Mouse (Mus musculus): Measurements from ENCODE around the gene Cgas. TPM values are rescaled to one million over a fixed set of nuclear protein-coding genes. Genes with fewer than 3 reads are reported as not detected.

Cgas gene
- total RNA-seq, 2 experiments from 2014 or later = 0.66 to 0.83 TPM

DNA sequence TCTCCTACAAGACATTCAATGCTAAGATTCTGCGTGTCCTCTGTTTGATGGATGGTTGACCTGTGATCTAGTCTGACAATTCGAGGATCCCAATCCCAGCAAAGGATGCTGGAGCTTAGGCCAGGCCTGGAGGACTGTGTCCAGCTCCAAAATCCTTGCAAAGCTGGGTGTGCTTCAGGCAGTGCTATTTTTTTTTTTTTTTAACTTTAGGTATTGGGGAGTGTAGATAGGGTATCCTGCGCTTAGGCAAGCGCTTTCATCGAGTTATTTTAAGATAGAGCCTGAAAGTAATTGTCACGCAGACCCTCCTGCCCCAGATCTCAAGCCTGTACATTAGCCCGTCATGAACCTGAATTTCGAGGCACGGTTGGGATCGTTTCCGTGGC, 47.8 kb downstream of the Cgas start:
- intact Hi-C loops (cut with DNase I) = no loop called here
- DNase-seq (ENCODE audit: extremely low spot score in 1 of 2, low spot score in 2 of 2) = no peak

GRCm38 (mm10) chr9:78394602-78395001, 48.4 kb downstream of the Cgas start:
- DNase-seq (ENCODE audit: extremely low spot score in 1 of 2, low spot score in 2 of 2) = no peak
- intact Hi-C loops (cut with DNase I) = no loop called here

- intact Hi-C loops (cut with DNase I) = no loop called here
- no peak for DNase-seq (ENCODE audit: extremely low spot score in 1 of 2, low spot score in 2 of 2)
Measured at GRCm38 (mm10) chr9:78393741-78394140, 49.3 kb downstream of the Cgas start.

DNA sequence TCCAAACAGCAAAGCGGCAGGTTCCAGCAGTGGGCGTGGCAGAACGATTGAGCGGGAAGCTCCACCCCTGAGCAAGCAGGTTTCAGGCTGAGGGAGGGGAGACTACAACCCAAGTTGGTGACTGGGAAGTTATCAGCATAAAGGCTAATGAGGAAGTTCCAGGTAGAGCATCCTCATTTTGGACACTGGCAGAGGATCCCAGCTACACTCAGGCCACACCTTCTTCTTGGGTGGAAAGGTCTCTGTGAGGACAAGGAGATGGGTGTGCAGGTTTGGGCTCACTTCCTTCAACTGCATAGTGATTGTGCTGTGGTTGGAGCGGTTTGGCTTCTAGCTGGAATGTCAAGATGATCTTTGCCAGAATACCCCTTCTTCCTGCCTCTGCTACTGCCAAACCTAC, 53.1 kb downstream of the Cgas start:
- DNase-seq (ENCODE audit: extremely low spot score in 1 of 2, low spot score in 2 of 2) = no peak
- intact Hi-C loops (cut with DNase I) = no loop called here

- intact Hi-C loops (cut with DNase I) = no loop called here
- DNase-seq (ENCODE audit: extremely low spot score in 1 of 2, low spot score in 2 of 2) = no peak
Measured at GRCm38 (mm10) chr9:78386947-78387346, 56.1 kb downstream of the Cgas start.

DNA sequence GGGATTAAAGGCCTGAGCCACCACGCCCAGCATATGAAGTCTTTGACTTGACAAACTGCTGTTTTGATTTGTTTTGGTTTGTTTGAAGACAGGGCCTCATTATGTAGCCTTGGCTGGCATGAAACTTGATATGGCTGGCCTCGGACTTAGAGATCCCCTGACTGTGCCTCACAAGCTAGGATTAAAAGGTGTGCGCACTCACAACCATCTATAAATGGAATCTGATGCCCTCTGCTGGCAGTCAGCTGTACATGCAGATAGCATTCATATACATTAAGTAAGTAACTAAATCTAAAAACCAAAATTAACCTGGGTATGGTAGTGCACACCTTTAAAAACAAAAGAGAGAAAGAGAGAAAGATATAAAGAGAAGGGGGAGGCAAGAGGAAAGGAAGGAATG, 57.1 kb downstream of the Cgas start:
- intact Hi-C loops (cut with DNase I) = no loop called here
- no peak for DNase-seq (ENCODE audit: extremely low spot score in 1 of 2, low spot score in 2 of 2)

Small RNA genes within 50 kb of the gene (microRNA-seq; reads per million reads assigned to microRNA genes)
- not detected for gene Gm26377

Other genes starting within 250 kb of the Cgas start
- not detected for gene Gsta1, start 212.6 kb downstream of the Cgas start, total RNA-seq (2021)
- not detected for gene Gm3776, start 186.1 kb downstream of the Cgas start, total RNA-seq (2021)
- not detected for gene Gm10639, start 153.3 kb downstream of the Cgas start, total RNA-seq (2021)
- not detected for gene Omt2a, start 128.4 kb downstream of the Cgas start, total RNA-seq (2021)
- not detected for gene Omt2b, start 115.6 kb downstream of the Cgas start, total RNA-seq (2021)
- gene Gsta2, start 87.4 kb downstream of the Cgas start, total RNA-seq (2021) = not detected
- 1 to 10 TPM in 1 of 2 experiments, under 1 TPM in 1; 0.60 to 1.3 TPM for gene Dppa5a, start 75.1 kb downstream of the Cgas start, total RNA-seq (2021)
- gene Ooep, start 64.5 kb downstream of the Cgas start, total RNA-seq (2021) = under 1 TPM; 0.30 to 0.32 TPM
- gene Ddx43, start 47.5 kb downstream of the Cgas start, total RNA-seq (2021) = not detected
- gene Mto1, start 5.0 kb upstream of the Cgas start, total RNA-seq (2021) = 10 to 100 TPM; 21.1 to 21.2 TPM
- gene Gm17324, start 5.5 kb upstream of the Cgas start, total RNA-seq (2021) = 1 to 10 TPM in 1 of 2 experiments, under 1 TPM in 1; 0.88 to 1.8 TPM
- 1,000 to 10,000 TPM; 3,801 to 3,978 TPM for gene Eef1a1, start 45.9 kb upstream of the Cgas start, total RNA-seq (2021)
- gene Slc17a5, start 144.8 kb upstream of the Cgas start, total RNA-seq (2021) = 10 to 100 TPM; 14.5 to 17.3 TPM
- gene Cd109, start 172.3 kb upstream of the Cgas start, total RNA-seq (2021) = 1 to 10 TPM; 1.4 to 1.7 TPM

Data from left cerebral cortex, postnatal 10 days (tissue).